Mouse (Mus musculus): ENCODE data around the gene Aqp8.
A peak's percentile ranks its signal among the peaks of the same experiment; 100 is the strongest.

The Aqp8 gene

GRCm38 (mm10) chr7:123487703-123488102 lies 25.6 kb downstream of the Aqp8 start:
- DNase-seq (ENCODE audit: low spot score), result no peak

GRCm38 (mm10) chr7:123499481-123500238 lies 37.6 kb downstream of the Aqp8 start:
- DNase-seq (ENCODE audit: low spot score), result peak; percentile 19

- DNase-seq (ENCODE audit: low spot score), result peak; percentile 90
Measured at GRCm38 (mm10) chr7:123500239-123501219, 38.4 kb downstream of the Aqp8 start, which contains the start of gene Zkscan2. Zkscan2 (minus strand) TSS chr7:123500449.

- peak; percentile 68 for DNase-seq (ENCODE audit: low spot score)
Measured at GRCm38 (mm10) chr7:123503358-123503757, 41.3 kb downstream of the Aqp8 start.

GRCm38 (mm10) chr7:123507946-123508345 lies 45.9 kb downstream of the Aqp8 start:
- no peak for DNase-seq (ENCODE audit: low spot score)
